Mouse (Mus musculus) thymus, postnatal 4 days (tissue): ENCODE results near the gene Ceacam18.
"Not testable (repeated sequence)": the region's sequence is repeated elsewhere in the genome, so short reads cannot be mapped to it uniquely, and the experiment has no call there.

Source experiments
- DNase-seq: peaks from one replicate; pipeline ENCODE4 v3.0.0; 2021

The Ceacam18 gene

GRCm38 (mm10) chr7:43668582-43668981, 34.1 kb downstream of the Ceacam18 start:
- DNase-seq = peak; percentile 71

GRCm38 (mm10) chr7:43671064-43671808, 36.7 kb downstream of the Ceacam18 start:
- DNase-seq = no peak

GRCm38 (mm10) chr7:43671809-43672580, 37.5 kb downstream of the Ceacam18 start, which contains the start of gene Ctu1:
TSS of gene Ctu1 (plus strand) at chr7:43672016.
- peak; percentile 81 for DNase-seq

GRCm38 (mm10) chr7:43672581-43673260, 38.2 kb downstream of the Ceacam18 start:
- peak; percentile 18 for DNase-seq

- no peak for DNase-seq
Observed at GRCm38 (mm10) chr7:43675091-43675490, 40.6 kb downstream of the Ceacam18 start.

GRCm38 (mm10) chr7:43678517-43678916, 44.0 kb downstream of the Ceacam18 start:
- peak; percentile 64 for DNase-seq

- DNase-seq = peak; percentile 74
Observed at GRCm38 (mm10) chr7:43680960-43681359, 46.5 kb downstream of the Ceacam18 start.

- not testable (repeated sequence) for DNase-seq
Observed at GRCm38 (mm10) chr7:43682511-43682910, 48.0 kb downstream of the Ceacam18 start.

- DNase-seq = no peak
Observed at GRCm38 (mm10) chr7:43685088-43685487, 50.6 kb downstream of the Ceacam18 start.

GRCm38 (mm10) chr7:43690118-43690517, 55.6 kb downstream of the Ceacam18 start, which contains the start of gene Klk14:
TSS of gene Klk14 (plus strand) at chr7:43690418.
- DNase-seq = no peak
